Mouse (Mus musculus) heart, embryonic 10.5 days (tissue): Measurements from ENCODE around the gene Sept1. TPM values are rescaled to one million over a fixed set of nuclear protein-coding genes. Genes with fewer than 3 reads are reported as not detected.

Experiments used
- DNase-seq: peaks from one replicate; pipeline ENCODE4 v3.0.0-alpha.2; 2017; ENCODE audit warnings: low spot score
- H3K27ac ChIP-seq: fragments of 300-500 bp; sonication (generic); 2 replicates; pipeline ENCODE4 v1.5.1; 2016; ENCODE audit warnings: mild to moderate bottlenecking
- H3K27me3 ChIP-seq: fragments of 300-500 bp; sonication (generic); 2 replicates; pipeline ENCODE4 v1.6.1; 2016; ENCODE audit warnings: mild to moderate bottlenecking; ENCODE audit not compliant: poor library complexity, insufficient read depth, severe bottlenecking
- H3K36me3 ChIP-seq: fragments of 300-500 bp; sonication (generic); 2 replicates; pipeline ENCODE4 v1.6.1; 2016; ENCODE audit warnings: mild to moderate bottlenecking, moderate library complexity
- H3K4me1 ChIP-seq: fragments of 300-500 bp; sonication (generic); 2 replicates; pipeline ENCODE4 v1.6.1; 2016; ENCODE audit warnings: mild to moderate bottlenecking
- H3K4me3 ChIP-seq: fragments of 300-500 bp; sonication (generic); 2 replicates; pipeline ENCODE4 v1.5.1; 2016; ENCODE audit warnings: mild to moderate bottlenecking, moderate library complexity
- H3K9me3 ChIP-seq: fragments of 300-500 bp; sonication (generic); 2 replicates; pipeline ENCODE4 v1.6.1; 2016; ENCODE audit warnings: mild to moderate bottlenecking, moderate library complexity
- WGBS: fragments of 180-500 bp; shearing (Covaris S2); methylation state at CpG from one replicate; pipeline ENCODE4 v1.1.7; 2016; 5-methylcytosine and 5-hydroxymethylcytosine counted together
- polyA plus RNA-seq: library from polyadenylated mRNA; unstranded; fragments of >200 nt; fragmentation: Nextera tagmentation; extraction: Ambion mirVana; gene quantifications from 2 replicates; pipeline ENCODE4 v1.2.1, GENCODE M21; 2016

Sept1 gene
- polyA plus RNA-seq: 21.2 and 25.4 TPM in 2 replicates

DNA sequence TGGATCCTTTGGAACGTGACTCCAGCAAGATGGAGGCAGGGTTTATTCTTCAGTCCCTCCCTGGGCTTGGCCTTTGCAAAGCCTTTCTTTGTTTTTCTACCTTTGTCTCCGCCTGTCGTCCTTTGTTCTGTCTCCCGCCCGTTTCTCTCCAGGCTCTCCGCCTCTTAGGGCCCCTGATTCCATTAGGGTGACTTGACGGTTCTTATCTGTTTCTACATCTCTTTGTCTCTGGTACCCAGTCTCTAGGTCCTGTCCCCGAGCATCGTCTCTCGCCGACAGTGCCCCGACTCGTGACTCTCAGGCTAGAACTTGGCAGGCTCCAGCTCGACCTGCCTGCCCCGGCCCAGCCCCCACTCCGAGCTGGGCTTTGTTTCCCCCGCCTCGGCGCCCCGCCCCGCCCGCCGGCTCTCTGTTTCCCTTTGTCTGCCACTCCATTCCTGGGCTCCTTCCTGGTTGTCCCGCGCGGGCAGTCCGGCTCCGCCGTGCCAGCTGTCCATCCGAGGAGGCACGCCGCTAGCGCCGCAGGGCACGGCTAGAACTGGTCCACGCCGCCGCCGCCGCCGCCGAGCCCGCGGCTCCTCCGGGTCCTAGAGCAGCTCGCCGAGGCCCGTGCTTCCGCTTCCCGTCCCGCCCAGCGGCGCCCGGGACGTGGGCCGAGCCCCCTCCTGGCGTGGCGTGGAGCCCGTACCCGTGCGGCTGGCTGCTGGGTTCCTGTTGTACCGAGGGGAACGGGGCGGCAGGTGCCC, at the start of gene Sept1, which contains the start of gene Zfp553:
Gene Sept1 (minus strand): TSS at position 509 of the 746 bp plus-strand sequence.
Gene Zfp553 (plus strand): TSS at position 440 of the 746 bp plus-strand sequence.
- no peaks in the 10 kb centered on the region for H3K27me3 ChIP-seq
- DNase-seq: peak; percentile 93
- H3K4me1 ChIP-seq: peaks cover 31% of the 10 kb centered on the region
- peak within 1 kb of the TSS; percentile 98 for H3K27ac ChIP-seq
- peaks cover 59% of the 10 kb centered on the region for H3K36me3 ChIP-seq
- WGBS: 1% methylated on average over 64 of the region's 64 CpGs
- H3K4me3 ChIP-seq: peak within 1 kb of the TSS; percentile 94
- H3K9me3 ChIP-seq: no peaks in the 10 kb centered on the region

DNA sequence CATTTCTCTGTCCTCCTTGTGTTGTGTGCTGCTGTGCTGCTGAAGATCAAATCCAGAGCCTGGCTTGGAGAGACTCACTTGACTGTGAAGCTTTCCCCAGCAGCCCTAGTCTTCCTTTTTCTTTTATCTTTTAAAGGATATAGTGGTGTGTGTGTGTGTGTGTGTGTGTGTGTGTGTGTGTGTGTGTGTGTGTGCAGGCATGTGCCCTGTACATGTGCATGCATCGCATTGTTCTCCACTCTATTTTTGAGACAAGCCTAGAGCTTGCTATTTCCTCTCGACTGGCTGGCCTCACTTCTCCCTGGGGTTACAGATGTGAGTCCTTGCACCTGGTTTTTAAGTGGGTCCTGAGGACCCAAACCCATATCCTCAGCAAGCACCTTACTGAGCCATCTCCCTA, 49.3 kb upstream of the Sept1 start:
- no peaks in the 10 kb centered on the region for H3K27me3 ChIP-seq
- no peaks in the 10 kb centered on the region for H3K36me3 ChIP-seq
- DNase-seq: no peak
- 0 out of 2 replicates have a peak, but pooled peaks cover 3% of the 10 kb centered on the region for H3K9me3 ChIP-seq
- no peak overlapping the region for H3K27ac ChIP-seq
- 77% methylated on average over 2 of the region's 2 CpGs for WGBS
- H3K4me3 ChIP-seq: no peak overlapping the region
- H3K4me1 ChIP-seq: peaks cover 21% of the 10 kb centered on the region

DNA sequence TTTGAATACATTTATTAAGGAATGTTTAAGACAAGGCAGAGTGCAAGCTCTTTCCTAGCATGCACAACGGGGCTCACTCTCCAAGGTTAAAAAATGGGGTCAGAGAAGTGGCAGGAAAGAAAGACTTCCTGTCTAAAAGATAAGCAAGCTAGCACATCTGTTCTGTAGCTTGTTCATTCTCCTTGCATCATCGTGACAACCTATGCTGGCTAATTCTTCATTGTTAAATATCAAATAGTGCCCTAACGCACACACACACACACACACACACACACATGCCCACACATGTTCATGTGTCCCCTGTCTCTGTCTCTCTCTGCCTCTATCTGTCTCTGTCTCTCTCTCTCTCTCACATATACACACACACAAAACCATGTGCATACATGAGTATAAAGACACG, 48.2 kb upstream of the Sept1 start:
- no peak for DNase-seq
- H3K9me3 ChIP-seq: no peaks in the 10 kb centered on the region
- H3K4me1 ChIP-seq: peaks cover 21% of the 10 kb centered on the region
- H3K36me3 ChIP-seq: no peaks in the 10 kb centered on the region
- no peak overlapping the region for H3K27ac ChIP-seq
- 49% methylated on average over 4 of the region's 4 CpGs for WGBS
- no peaks in the 10 kb centered on the region for H3K27me3 ChIP-seq
- H3K4me3 ChIP-seq: no peak overlapping the region

DNA sequence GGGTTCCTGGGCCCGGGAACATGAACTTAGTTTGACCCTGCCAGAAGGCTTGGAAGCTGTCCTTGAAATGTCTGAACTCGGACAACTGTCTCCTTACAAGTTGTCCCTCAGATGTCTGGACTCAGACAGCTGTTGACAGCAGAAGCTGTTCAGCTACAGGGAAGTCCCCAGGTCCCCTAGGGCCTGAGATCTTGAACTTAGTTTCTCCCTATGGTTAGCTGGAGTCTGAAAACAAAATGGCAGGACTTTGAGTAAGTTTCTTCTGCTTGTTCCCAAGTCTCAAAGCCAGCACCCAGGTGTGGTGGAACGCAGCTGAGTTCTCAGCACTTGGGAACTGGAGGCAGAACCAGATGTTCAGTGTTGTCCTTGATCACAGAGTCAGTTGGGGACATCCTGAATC, 47.2 kb upstream of the Sept1 start:
- H3K27ac ChIP-seq: no peak overlapping the region
- DNase-seq: no peak
- H3K27me3 ChIP-seq: no peaks in the 10 kb centered on the region
- no peaks in the 10 kb centered on the region for H3K9me3 ChIP-seq
- H3K4me1 ChIP-seq: peaks cover 19% of the 10 kb centered on the region
- WGBS: 55% methylated on average over 3 of the region's 3 CpGs
- H3K4me3 ChIP-seq: no peak overlapping the region
- no peaks in the 10 kb centered on the region for H3K36me3 ChIP-seq

DNA sequence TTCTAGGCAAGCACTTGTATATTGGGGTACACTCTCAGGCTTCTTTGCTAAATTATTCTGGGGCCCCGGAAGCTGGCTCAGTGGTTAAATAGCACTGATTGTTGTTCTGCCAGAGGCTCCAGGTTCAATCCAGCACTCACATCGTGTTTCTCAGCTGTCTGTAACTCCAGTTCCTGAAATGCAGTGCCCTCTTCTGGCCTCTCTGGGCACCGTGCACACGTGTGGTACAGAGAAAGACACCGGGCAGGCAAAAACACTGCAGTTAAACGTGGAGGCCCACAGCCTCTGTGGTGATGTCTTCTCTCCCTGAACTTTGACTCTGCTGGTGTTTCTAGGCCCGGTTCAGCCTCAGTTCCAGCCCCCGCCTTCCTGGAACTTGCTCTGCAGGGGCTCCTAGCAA, 45.4 kb upstream of the Sept1 start:
- no peak for DNase-seq

DNA sequence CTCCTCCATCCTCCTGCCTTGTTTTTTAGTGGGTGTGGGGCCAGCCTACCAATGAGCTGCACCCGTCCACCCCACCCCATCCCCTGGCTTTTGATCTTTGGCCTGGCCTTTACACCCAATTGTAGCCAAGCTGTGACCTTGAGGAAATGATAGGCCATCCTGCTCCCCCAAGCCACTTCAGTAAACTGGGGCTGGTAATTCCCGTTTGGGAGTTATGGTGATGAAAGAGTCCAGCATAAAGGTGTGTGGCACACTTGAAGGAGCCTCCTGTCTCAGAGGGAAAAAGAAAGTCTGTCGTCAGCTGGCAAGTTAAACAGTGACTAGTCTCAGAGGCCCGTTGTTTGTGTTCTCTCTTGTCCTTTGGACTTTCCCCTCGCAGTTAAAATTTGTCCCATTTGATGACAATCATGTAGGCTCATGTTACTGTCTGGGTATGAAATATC, 43.6 kb upstream of the Sept1 start:
- Histone ChIP-seq H3K27ac (no peak overlapping the region), H3K4me3 (no peak overlapping the region)

More for the DNA sequence above, 45.4 kb upstream of the Sept1 start:
- Histone ChIP-seq H3K36me3 (no peaks in the 10 kb centered on the region), H3K9me3 (no peaks in the 10 kb centered on the region), H3K4me3 (no peak overlapping the region), H3K27ac (peak overlapping the region; percentile 31; the same call in 1 of the 2 replicates), H3K27me3 (no peaks in the 10 kb centered on the region), H3K4me1 (peaks cover 23% of the 10 kb centered on the region)
- WGBS: 24% methylated on average over 8 of the region's 8 CpGs

DNA sequence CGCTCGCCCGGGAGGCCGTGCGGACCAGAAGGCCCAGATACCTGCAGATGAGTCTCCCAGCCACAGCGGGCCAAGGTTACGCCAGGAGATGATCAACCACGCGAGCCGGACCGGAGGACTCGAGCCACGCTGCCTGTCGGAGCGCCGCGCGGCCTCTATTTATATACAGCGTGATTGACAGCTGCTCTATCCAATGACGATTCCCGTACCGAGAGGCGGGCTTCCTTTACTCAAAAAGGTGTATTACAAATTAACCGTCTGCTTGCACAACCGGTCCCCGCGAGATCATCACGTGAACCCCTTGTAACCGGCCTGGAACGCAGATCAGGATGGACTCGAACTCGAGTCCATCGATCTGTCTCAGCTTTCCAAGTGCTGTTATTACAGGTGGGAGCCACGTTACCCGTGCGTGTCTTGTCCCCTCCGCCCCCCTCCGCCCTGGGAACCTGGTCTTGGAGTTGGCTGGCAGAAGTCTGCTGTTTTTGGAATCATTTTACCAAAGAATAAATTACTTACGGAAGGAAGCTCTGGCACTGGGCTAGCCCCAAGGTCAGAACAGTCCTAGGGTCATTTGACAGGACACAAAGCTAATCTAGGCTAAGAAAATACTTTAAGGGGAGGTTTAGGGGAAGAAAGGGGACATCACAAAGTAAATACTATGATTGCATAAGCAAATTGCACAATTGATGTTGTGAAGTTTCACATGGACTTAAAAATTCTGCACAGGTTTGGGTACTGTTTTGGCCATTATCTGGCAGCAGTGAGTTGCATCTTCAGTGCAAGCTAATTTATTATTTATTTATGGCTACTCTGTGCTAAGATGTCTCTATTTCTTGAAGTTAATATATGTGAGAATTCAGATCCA, 41.2 kb upstream of the Sept1 start, which contains the start of gene Sephs2:
Gene Sephs2 (minus strand): TSS at position 131 of the 865 bp plus-strand sequence.
- Histone ChIP-seq H3K27me3 (no peaks in the 10 kb centered on the region), H3K4me1 (peaks cover 25% of the 10 kb centered on the region), H3K36me3 (peaks cover 21% of the 10 kb centered on the region), H3K27ac (peak within 1 kb of the TSS; percentile 96), H3K9me3 (no peaks in the 10 kb centered on the region), H3K4me3 (peak within 1 kb of the TSS; percentile 89)
- 3% methylated on average over 39 of the region's 39 CpGs for whole genome bisulfite sequencing
- DNase-seq: peak; percentile 96

More for the DNA sequence above, 43.6 kb upstream of the Sept1 start:
- Histone ChIP-seq H3K4me1 (peaks cover 35% of the 10 kb centered on the region), H3K36me3 (peaks cover 7% of the 10 kb centered on the region), H3K27me3 (no peaks in the 10 kb centered on the region), H3K9me3 (no peaks in the 10 kb centered on the region)
- WGBS: 71% methylated on average over 5 of the region's 5 CpGs
- DNase-seq: no peak

DNA sequence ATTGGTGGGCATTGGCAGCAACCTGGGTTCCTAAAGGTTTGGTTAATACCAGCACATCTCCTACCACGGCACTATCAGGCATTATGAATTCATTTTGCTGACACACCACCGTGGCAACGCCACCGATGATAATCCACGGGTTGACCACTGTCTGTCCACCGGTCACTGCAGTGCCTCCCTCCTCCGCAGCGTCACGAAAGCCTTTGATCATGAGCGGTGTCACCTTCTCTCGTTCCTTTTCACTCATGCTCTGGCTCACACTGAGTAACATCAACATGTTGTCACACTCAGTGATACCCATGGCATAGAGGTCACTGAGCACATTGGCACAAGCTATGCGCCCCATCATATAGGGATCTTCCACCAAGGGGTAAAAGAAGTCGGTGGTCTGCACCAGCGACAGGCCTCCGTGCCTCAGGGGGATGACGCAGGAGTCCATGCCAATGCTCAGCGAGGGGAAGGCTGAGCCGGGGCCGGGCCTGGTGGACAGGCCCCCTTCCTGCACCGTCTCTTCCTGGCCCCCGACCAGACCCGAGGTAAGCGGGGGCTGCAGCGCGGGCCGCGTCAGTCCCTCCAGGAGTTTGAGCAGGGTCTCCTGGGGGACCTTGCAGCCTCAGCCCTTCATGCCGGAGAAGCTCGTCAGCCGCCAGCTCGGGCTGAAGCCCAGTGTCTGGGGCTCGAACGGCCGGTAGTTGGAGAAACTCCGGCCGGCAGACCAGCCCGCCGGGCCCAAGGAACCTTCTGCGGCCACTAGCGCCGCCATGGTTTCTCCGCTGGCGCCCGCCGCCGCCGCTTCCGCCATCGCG, 40.4 kb upstream of the Sept1 start:
- Histone ChIP-seq H3K4me3 (peak overlapping the region; percentile 89), H3K4me1 (peaks cover 19% of the 10 kb centered on the region), H3K9me3 (0 out of 2 replicates have a peak, but pooled peaks cover 3% of the 10 kb centered on the region), H3K36me3 (peaks cover 25% of the 10 kb centered on the region), H3K27ac (peak overlapping the region; percentile 96), H3K27me3 (no peaks in the 10 kb centered on the region)
- DNase-seq: peak; percentile 83
- WGBS: 13% methylated on average over 50 of the region's 50 CpGs

DNA sequence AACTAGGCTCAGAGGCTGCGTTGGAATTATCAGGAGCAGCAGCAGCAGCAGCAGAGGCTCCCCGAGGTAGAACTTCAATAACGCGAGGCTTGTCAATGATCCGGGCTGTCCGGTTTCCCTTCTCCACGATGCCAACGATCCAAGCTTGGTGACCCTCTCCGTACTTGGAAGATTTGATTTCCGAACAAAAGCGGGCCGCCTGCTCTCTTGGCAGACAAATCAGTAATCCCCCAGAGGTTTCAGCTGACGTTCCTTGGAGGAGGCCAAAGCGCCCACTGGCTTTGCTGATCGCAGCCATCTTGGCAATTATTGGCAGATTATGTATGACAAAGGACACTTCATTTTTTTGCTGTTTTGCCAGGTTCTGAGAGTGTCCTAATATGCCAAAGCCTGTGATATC, 39.6 kb upstream of the Sept1 start:
- peaks cover 27% of the 10 kb centered on the region for H3K36me3 ChIP-seq
- 94% methylated on average over 15 of the region's 15 CpGs for WGBS
- H3K27me3 ChIP-seq: no peaks in the 10 kb centered on the region

DNA sequence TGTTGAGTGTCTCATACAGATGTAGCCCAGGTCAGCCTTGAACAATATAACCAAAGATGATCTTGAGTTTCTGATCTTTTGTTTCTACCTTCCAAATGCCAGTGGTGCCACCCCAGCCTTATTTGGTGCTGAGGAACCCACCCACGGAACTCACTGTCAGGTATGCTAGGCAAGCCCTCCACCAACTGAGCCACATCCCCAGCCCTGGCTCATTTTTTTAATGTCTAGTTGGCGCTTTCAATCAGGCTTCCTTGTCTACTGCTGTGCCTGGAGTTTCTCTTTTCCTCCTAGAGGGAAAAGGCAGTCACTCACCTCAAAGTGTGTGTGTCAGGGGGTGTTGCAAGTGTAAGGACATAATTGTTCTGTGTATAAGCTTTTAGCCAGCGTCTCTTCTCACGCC, 38.2 kb upstream of the Sept1 start:
- WGBS: 91% methylated on average over 4 of the region's 4 CpGs
- DNase-seq: no peak
- Histone ChIP-seq H3K27me3 (no peaks in the 10 kb centered on the region), H3K4me3 (no peak overlapping the region), H3K36me3 (peaks cover 27% of the 10 kb centered on the region), H3K9me3 (0 out of 2 replicates have a peak, but pooled peaks cover 3% of the 10 kb centered on the region), H3K4me1 (peaks cover 16% of the 10 kb centered on the region), H3K27ac (no peak overlapping the region)

More for the DNA sequence above, 39.6 kb upstream of the Sept1 start:
- Histone ChIP-seq H3K4me3 (peak overlapping the region; percentile 89), H3K27ac (no peak overlapping the region), H3K4me1 (peaks cover 16% of the 10 kb centered on the region), H3K9me3 (0 out of 2 replicates have a peak, but pooled peaks cover 3% of the 10 kb centered on the region)
- DNase-seq: no peak

DNA sequence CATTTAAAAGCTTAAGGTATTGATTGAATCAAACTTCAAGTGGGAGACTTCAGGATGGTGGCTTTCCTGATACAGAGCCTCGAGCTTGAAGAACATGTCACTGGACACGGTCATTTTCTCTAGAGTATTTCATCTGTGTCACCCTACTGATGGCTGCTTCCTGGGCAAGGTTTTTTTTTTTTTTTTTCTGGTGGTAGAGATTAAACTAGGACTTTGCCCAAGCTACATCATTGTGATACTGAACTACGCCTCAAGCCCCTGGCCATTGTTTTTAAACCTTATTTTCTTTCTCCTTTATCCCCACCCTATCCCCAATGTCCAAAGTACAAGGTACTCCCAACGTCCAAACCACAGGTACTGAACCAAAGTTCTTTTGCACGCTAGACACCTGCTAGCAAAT, 37.7 kb upstream of the Sept1 start:
- Histone ChIP-seq H3K9me3 (0 out of 2 replicates have a peak, but pooled peaks cover 3% of the 10 kb centered on the region), H3K36me3 (peaks cover 27% of the 10 kb centered on the region), H3K27ac (no peak overlapping the region), H3K27me3 (no peaks in the 10 kb centered on the region), H3K4me3 (no peak overlapping the region), H3K4me1 (peaks cover 16% of the 10 kb centered on the region)
- WGBS: 87% methylated on average over 5 of the region's 5 CpGs
- DNase-seq: no peak

DNA sequence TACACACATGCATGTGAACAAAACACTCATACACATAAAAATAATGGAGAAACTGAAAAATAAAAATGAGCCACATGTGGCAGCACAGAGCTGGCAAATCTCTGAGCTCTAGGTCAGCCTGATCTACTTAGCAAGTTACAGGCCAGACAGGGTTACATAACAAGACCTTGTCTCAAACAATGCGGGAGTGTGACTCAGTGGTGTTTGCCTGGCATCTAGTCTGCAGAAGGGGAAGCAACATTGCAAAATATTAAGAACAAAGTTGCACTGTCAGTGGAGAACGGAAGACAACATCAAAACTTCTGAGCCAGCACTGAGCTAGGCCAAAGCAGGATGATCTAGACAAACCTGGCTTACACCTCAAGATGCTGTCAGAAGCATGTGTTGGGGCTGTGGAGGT, 37.3 kb upstream of the Sept1 start:
- Histone ChIP-seq H3K27ac (no peak overlapping the region), H3K9me3 (0 out of 2 replicates have a peak, but pooled peaks cover 3% of the 10 kb centered on the region), H3K4me1 (peaks cover 16% of the 10 kb centered on the region), H3K4me3 (no peak overlapping the region), H3K27me3 (no peaks in the 10 kb centered on the region), H3K36me3 (peaks cover 27% of the 10 kb centered on the region)
- WGBS: 87% methylated on average over 2 of the region's 2 CpGs
- DNase-seq: no peak
